Mouse (Mus musculus) embryonic facial prominence, embryonic 14.5 days (tissue): Measurements from ENCODE around the gene Tsr2. TPM values are rescaled to one million over a fixed set of nuclear protein-coding genes. Genes with fewer than 3 reads are reported as not detected.
A peak's percentile ranks its signal among the peaks of the same experiment; 100 is the strongest.

Experiments used
- ATAC-seq: fragments of 200-750 bp; cut with Nextera tagmentation; 2 replicates; pipeline ENCODE4 v1.8.0; 2017; ENCODE audit warnings: low read depth, moderate number of reproducible peaks, moderate TSS enrichment
- DNase-seq: peaks from one replicate; pipeline ENCODE4 v3.0.0-alpha.2; 2015; ENCODE audit warnings: low spot score
- H3K27ac ChIP-seq: fragments of 300-500 bp; sonication (generic); replicated peaks from 2 replicates; pipeline ENCODE4 v1.5.1; 2014; ENCODE audit warnings: low read depth, mild to moderate bottlenecking, low read length, moderate library complexity
- H3K27me3 ChIP-seq: fragments of 300-500 bp; sonication (generic); replicated peaks from 2 replicates; pipeline ENCODE4 v1.6.1; 2014; ENCODE audit warnings: low read length; ENCODE audit not compliant: control insufficient read depth, insufficient read depth
- H3K36me3 ChIP-seq: fragments of 300-500 bp; sonication (generic); 2 replicates; pipeline ENCODE4 v1.6.1; 2014; ENCODE audit warnings: low read length, mixed read lengths; ENCODE audit not compliant: control insufficient read depth, insufficient read depth
- H3K4me1 ChIP-seq: fragments of 300-500 bp; sonication (generic); 2 replicates; pipeline ENCODE4 v1.6.1; 2014; ENCODE audit warnings: antibody characterized with exemption, low read length; ENCODE audit not compliant: control insufficient read depth, insufficient read depth
- H3K4me2 ChIP-seq: fragments of 300-500 bp; sonication (generic); 2 replicates; pipeline ENCODE4 v1.6.1; 2014; ENCODE audit warnings: low read depth, mild to moderate bottlenecking, low read length, moderate library complexity, mixed read lengths
- H3K4me3 ChIP-seq: fragments of 300-500 bp; sonication (generic); 2 replicates; pipeline ENCODE4 v1.5.1; 2014; ENCODE audit warnings: low read depth, mild to moderate bottlenecking, low read length
- H3K9ac ChIP-seq: fragments of 300-500 bp; sonication (generic); 2 replicates; pipeline ENCODE4 v1.6.1; 2014; ENCODE audit warnings: low read depth, mild to moderate bottlenecking, low read length, moderate library complexity, mixed read lengths
- H3K9me3 ChIP-seq: fragments of 300-500 bp; sonication (generic); 2 replicates; pipeline ENCODE4 v1.6.1; 2016; ENCODE audit warnings: low read length; ENCODE audit not compliant: control insufficient read depth
- WGBS: fragments of 180-500 bp; shearing (Covaris S2); extraction: QIAGEN DNeasy Blood & Tissue Kit; methylation state at CpG from one replicate; pipeline ENCODE4 v1.1.7; 2014; 5-methylcytosine and 5-hydroxymethylcytosine counted together
- polyA plus RNA-seq: library from polyadenylated mRNA; unstranded; fragments of >200 nt; fragmentation: Nextera tagmentation; extraction: Ambion mirVana; gene quantifications from 2 replicates; pipeline ENCODE4 v1.2.1, GENCODE M21; 2014

Gene Tsr2
- polyA plus RNA-seq = 35.8 and 38.3 TPM in 2 replicates

DNA sequence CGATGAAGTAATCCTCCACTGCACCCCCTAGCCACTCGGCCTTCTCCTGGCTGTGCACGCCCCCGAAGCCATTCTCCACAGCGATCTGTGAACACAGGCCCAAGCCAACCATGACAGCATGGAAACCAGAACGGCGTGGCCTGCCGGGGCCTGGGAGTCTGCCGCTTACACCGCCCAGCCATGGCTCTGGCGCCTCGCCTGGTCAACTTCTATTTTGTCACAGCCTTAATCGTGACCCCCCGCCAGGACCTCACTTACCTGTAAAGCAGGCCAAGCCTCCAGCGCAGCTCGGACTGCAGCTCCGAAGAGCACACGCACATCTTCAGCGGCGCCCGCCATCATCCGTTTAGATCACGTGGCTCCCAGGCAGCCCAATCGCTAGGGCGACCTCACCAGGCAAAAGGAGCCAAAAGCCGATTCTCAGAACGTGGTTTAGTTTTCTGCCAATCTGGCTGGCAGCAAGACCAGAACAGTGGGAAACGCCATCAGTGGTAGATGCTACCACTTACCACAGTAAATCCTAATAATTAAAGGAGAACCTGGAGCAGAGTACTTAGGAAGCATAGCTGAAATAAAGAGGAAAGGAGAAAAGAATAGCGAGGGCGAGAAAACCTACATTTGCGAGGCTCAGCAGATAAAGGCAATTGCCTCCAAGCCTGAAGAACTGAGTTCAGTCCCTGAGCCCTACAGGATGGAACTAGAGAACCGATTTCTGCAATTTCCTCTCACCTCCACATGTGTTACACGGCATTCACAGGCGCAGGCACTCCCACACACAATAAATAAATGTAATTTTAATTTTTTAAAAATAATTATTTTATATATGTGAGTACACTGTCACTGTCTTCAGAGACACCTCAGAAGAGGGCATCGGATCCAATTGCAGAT lies at the start of gene Tsr2:
Tsr2 (minus strand) TSS at position 373 of the 888 bp plus-strand sequence.
- Histone ChIP-seq H3K4me2 (peak within 1 kb of the TSS; percentile 56), H3K27me3 (no peaks in the 10 kb centered on the region), H3K9ac (peak within 1 kb of the TSS; percentile 71), H3K27ac (no peak within 1 kb of the TSS; the same call in 1 of the 2 replicates), H3K4me1 (no peaks in the 10 kb centered on the region), H3K4me3 (peak within 1 kb of the TSS; percentile 62), H3K36me3 (no peaks in the 10 kb centered on the region), H3K9me3 (no peaks in the 10 kb centered on the region)
- DNase-seq (peak; percentile 90), ATAC-seq (peak; percentile 92)
- 31% methylated on average over 31 of the region's 35 CpGs for WGBS

DNA sequence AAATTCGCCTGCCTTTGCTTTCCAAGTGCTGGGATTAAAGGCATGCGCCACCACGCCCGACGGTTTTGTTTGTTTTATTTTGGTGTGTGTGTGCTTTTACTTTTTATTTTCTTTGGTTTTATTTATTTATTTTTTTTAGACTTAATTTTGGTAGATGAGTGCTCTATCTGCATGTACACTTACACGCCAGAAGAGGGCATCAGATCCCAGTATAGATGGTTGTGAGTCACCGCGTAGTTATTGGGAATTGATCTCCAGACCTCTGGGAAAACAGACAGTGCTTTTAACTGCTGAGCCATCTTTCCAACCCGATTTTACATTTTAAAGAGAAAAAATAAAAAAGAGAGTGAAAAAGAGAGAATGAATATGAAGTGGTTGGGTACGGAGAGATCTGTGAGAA lies 36.4 kb upstream of the Tsr2 start:
- Histone ChIP-seq H3K4me1 (no peaks in the 10 kb centered on the region), H3K4me2 (no peak overlapping the region), H3K36me3 (no peaks in the 10 kb centered on the region), H3K9ac (no peak overlapping the region), H3K4me3 (no peak overlapping the region), H3K27ac (no peak overlapping the region), H3K9me3 (no peaks in the 10 kb centered on the region), H3K27me3 (0 out of 2 replicates have a peak, but pooled peaks cover 3% of the 10 kb centered on the region)
- DNase-seq (peak; percentile 1), ATAC-seq (no peak)
- WGBS = 29% methylated on average over 10 of the region's 10 CpGs

DNA sequence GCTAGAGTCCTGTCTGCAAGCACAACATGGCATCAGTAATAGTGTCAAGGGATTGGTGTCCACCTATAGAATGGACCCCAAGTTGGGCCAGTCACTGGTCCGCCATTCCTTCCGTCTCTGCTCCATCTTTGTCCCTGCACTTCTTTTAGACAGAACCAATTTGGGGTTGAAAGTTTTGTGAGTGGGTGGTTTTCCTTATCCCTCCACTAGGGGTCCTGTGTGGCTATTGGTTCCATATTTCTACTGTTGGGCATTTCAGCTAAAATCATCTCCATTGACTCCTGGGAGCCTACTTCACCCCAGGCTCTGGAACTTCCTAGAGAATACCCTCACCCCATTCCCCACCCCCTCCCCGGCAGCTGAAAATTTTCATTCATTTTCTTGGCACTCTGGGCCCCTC lies 34.1 kb upstream of the Tsr2 start:
- no peak overlapping the region for H3K27ac ChIP-seq
- H3K4me3 ChIP-seq = no peak overlapping the region
- ATAC-seq (no peak), DNase-seq (no peak)
- 0 out of 2 replicates have a peak, but pooled peaks cover 3% of the 10 kb centered on the region for H3K27me3 ChIP-seq
- no peaks in the 10 kb centered on the region for H3K9me3 ChIP-seq
- 77% methylated on average over 3 of the region's 3 CpGs for WGBS
- no peaks in the 10 kb centered on the region for H3K4me1 ChIP-seq
- H3K36me3 ChIP-seq = no peaks in the 10 kb centered on the region
- no peak overlapping the region for H3K4me2 ChIP-seq
- H3K9ac ChIP-seq = no peak overlapping the region

DNA sequence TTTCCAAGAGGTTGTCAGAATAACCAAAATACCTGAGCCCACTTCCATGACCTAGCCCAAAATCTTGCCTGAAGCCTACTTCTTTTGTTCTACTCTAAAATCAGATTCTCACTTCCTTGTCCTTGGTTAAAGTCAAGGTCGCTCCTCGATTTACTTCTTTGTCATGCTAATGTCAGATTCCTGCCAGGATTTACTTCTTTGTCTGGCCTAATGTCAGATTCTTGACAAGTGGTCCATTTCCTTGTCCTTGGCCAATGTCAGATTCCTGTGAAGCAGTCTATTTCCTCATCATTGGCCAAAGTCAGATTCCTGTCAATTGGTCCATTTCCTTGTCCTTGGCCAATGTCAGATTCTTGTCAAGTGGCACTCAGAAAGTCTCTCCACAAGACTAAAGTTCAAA lies 27.6 kb upstream of the Tsr2 start:
- DNase-seq = no peak
- no peak for ATAC-seq
- Histone ChIP-seq H3K9ac (no peak overlapping the region), H3K4me1 (no peaks in the 10 kb centered on the region), H3K4me2 (no peak overlapping the region), H3K9me3 (no peaks in the 10 kb centered on the region), H3K36me3 (no peaks in the 10 kb centered on the region), H3K27me3 (0 out of 2 replicates have a peak, but pooled peaks cover 3% of the 10 kb centered on the region), H3K27ac (no peak overlapping the region), H3K4me3 (no peak overlapping the region)
- WGBS = 75% methylated on average over 2 of the region's 2 CpGs

DNA sequence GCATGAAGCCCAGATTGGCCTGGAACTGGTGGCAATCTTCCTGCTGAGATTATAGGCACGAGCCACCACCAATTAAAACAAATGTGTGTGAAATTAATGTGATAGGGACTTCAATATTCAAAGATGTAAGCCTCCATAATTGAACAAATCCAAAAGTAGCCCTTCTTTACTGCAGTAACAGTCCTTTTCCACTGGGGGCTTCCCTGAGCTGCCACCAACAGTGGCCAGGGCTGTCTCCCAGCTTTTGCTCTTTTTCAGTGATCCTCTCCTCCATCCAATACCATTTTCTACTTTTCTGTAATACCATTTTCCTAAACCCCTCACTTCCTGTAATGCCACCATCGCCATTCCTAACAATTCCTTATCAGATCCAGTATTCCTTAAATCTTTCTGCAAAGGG lies 21.1 kb upstream of the Tsr2 start:
- H3K9me3 ChIP-seq = no peaks in the 10 kb centered on the region
- H3K36me3 ChIP-seq = no peaks in the 10 kb centered on the region
- H3K9ac ChIP-seq = no peak overlapping the region
- 16% methylated on average over 2 of the region's 2 CpGs for WGBS
- H3K4me3 ChIP-seq = no peak overlapping the region
- H3K4me2 ChIP-seq = no peak overlapping the region
- no peak overlapping the region for H3K27ac ChIP-seq
- ATAC-seq = no peak
- H3K27me3 ChIP-seq = no peaks in the 10 kb centered on the region
- DNase-seq = peak; percentile 2
- H3K4me1 ChIP-seq = no peaks in the 10 kb centered on the region

DNA sequence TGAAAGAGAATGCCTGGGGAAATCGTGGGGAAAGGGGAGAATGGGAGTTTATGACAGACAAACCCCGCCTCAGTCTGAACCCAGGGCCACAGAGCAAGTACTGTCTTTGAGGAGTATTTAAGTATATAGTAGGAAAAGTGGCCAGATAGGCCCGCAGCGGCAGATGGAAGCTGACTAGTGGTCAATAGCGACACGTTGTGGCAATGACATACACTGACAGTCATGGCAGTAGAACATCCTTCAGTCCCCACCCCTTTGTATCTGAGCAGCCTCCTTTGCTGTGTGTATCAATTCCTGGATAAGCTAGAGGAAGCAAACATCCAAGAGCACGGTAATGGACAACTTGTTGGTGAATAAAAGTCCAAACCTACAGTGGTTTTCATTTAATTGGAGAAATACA lies 20.5 kb upstream of the Tsr2 start:
- no peak for ATAC-seq
- WGBS = 9% methylated on average over 7 of the region's 7 CpGs
- no peaks in the 10 kb centered on the region for H3K4me1 ChIP-seq
- no peaks in the 10 kb centered on the region for H3K9me3 ChIP-seq
- no peaks in the 10 kb centered on the region for H3K36me3 ChIP-seq
- no peak overlapping the region for H3K4me2 ChIP-seq
- H3K27ac ChIP-seq = no peak overlapping the region
- DNase-seq = peak; percentile 63
- H3K9ac ChIP-seq = no peak overlapping the region
- H3K27me3 ChIP-seq = no peaks in the 10 kb centered on the region
- H3K4me3 ChIP-seq = no peak overlapping the region

DNA sequence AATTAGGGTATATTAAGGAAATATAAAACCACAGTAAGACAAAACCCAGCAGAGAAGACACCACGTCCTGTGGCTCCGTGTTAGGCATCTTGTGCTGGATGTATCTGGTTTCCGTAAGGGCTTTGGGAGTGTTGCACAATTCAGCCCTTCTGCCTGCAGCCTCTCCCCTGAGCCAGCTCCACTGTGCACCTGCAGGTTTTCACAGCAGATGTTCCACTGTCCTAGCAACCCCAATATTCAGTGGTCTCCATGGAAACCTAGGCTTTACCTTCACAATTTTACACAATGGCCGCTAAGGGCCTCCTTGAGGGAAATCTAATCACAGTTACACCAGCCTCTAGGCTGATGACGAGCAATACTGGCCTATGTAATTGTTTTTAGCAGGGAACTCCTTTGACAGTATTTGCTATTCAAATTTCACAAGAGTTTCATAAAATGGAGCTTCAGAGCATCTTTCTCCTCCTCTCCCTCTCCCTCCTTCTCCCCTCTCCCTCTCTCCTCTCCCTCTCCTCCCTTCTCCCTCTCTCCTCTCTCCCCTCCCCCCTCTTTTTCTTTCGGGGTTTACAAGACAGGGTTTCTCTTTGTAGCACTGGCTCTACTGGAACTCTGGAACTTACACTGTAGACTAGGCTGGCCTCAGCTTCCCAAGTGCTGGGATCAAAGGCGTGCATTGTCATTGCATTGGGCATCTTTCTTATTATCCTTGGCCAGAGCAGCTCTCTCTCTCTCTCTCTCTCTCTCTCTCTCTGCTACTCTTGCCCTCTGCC lies 11.1 kb upstream of the Tsr2 start:
- Histone ChIP-seq H3K4me2 (no peak overlapping the region), H3K27ac (no peak overlapping the region), H3K9ac (no peak overlapping the region), H3K4me3 (no peak overlapping the region), H3K27me3 (no peaks in the 10 kb centered on the region), H3K9me3 (no peaks in the 10 kb centered on the region), H3K4me1 (no peaks in the 10 kb centered on the region), H3K36me3 (no peaks in the 10 kb centered on the region)
- peak; percentile 2 for DNase-seq
- ATAC-seq = peak; percentile 80
- 52% methylated on average over 7 of the region's 7 CpGs for whole genome bisulfite sequencing

DNA sequence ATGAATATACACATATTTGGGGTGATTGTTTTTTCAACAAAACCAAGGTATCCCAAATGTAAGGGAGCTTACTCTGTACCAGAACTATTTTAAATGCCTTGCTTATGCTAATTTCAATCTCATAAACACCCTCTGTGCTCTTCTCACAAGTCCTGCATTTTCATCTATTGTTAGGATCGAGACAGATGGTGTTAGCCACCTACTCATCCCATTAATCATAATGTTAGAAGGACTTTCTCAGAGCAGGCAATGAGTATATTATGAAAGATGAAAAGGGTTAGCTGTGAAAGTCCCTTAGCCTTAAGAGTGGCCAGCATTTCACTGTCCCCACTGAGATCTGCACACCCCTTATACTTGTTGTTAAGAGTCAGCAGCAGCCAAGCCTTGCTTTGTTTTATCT lies 8.9 kb downstream of the Tsr2 start:
- Histone ChIP-seq H3K4me1 (no peaks in the 10 kb centered on the region), H3K4me3 (no peak overlapping the region), H3K36me3 (peaks cover 19% of the 10 kb centered on the region; the same call in 1 of the 2 replicates), H3K27me3 (no peaks in the 10 kb centered on the region), H3K27ac (no peak overlapping the region), H3K9ac (no peak overlapping the region), H3K9me3 (no peaks in the 10 kb centered on the region), H3K4me2 (no peak overlapping the region)
- no peak for ATAC-seq
- no peak for DNase-seq
- WGBS = 80% methylated on average over 1 of the region's 1 CpGs
